Mouse (Mus musculus) hematopoietic stem cell, adult 5-6 weeks (primary cell): ENCODE measurements at regions not wholly inside any gene's neighbourhood (a gene's known extent, or its start where the extent isn't known, plus 50 kb on each side); places are given as distances from the start of the nearest gene placed in this dataset.

Experiments used
- ATAC-seq, 2 experiments: fragments of 125-278 bp in 1 of 2; replicated peaks in 1 of 2; 2 replicates each; pipeline ENCODE4 v1.8.0; 2016 to 2017; ENCODE audit warnings: inconsistent platforms in 2 of 2, mild to moderate bottlenecking in 2 of 2, moderate number of reproducible peaks in 2 of 2, low read depth in 1 of 2, moderate TSS enrichment in 1 of 2; ENCODE audit not compliant: low FRiP score in 2 of 2, poor library complexity in 2 of 2, severe bottlenecking in 2 of 2, insufficient read depth in 1 of 2, low TSS enrichment in 1 of 2

GRCm38 (mm10) chr2:72838085-72838727, 142.0 kb downstream of the Sp3 start:
- ATAC-seq, result no peak

- no peak for ATAC-seq
Observed at GRCm38 (mm10) chr2:72839673-72840072, 140.6 kb downstream of the Sp3 start.

GRCm38 (mm10) chr2:72841367-72841766, 138.9 kb downstream of the Sp3 start:
- no peak for ATAC-seq

- ATAC-seq, result no peak
Observed at GRCm38 (mm10) chr2:72843610-72844009, 136.6 kb downstream of the Sp3 start.

- ATAC-seq, result no peak
Observed at GRCm38 (mm10) chr2:72849441-72850192, 130.6 kb downstream of the Sp3 start.

- ATAC-seq, result peak in 1 of 2 experiments; percentile 25; a peak in 1 of 4 replicates
Observed at GRCm38 (mm10) chr2:72852509-72852908, 127.7 kb downstream of the Sp3 start.

- ATAC-seq, result no peak
Observed at GRCm38 (mm10) chr2:72855276-72855970, 124.8 kb downstream of the Sp3 start.

GRCm38 (mm10) chr2:72855971-72856755, 124.1 kb downstream of the Sp3 start:
- no peak for ATAC-seq

GRCm38 (mm10) chr2:72857377-72857776, 122.9 kb downstream of the Sp3 start:
- no peak for ATAC-seq

- no peak for ATAC-seq
Observed at GRCm38 (mm10) chr2:72865462-72866365, 114.5 kb downstream of the Sp3 start.

- ATAC-seq, result no peak
Observed at GRCm38 (mm10) chr2:72866366-72866688, 113.9 kb downstream of the Sp3 start.

- ATAC-seq, result no peak
Observed at GRCm38 (mm10) chr2:72868173-72868572, 112.1 kb downstream of the Sp3 start.

GRCm38 (mm10) chr2:72871836-72872235, 108.4 kb downstream of the Sp3 start:
- ATAC-seq, result no peak

GRCm38 (mm10) chr2:72873948-72874347, 106.3 kb downstream of the Sp3 start:
- ATAC-seq, result peak; percentile 17 to 29; a peak in 2 of 4 replicates

- ATAC-seq, result no peak
Observed at GRCm38 (mm10) chr2:72874533-72874932, 105.7 kb downstream of the Sp3 start.

- ATAC-seq, result peak in 1 of 2 experiments; percentile 27; a peak in 1 of 4 replicates
Observed at GRCm38 (mm10) chr2:72875677-72876076, 104.6 kb downstream of the Sp3 start.

- ATAC-seq, result no peak
Observed at GRCm38 (mm10) chr2:72880016-72880415, 100.2 kb downstream of the Sp3 start.
